Mouse (Mus musculus) E14TG2a.4 (cell line): ENCODE data around the gene Sox11.

ENCODE experiments used
- CTCF ChIP-seq: conservative IDR thresholded peaks from 2 replicates; pipeline ENCODE4 v1.5.1; 2014; ENCODE audit warnings: low read length
- NANOG ChIP-seq: IDR thresholded peaks from 2 replicates; pipeline ENCODE4 v1.6.1; 2014; ENCODE audit warnings: borderline replicate concordance, low read length, mixed read lengths
- POU5F1 ChIP-seq: IDR thresholded peaks from 2 replicates; pipeline ENCODE4 v1.6.1; 2014; ENCODE audit warnings: low read length, borderline replicate concordance

DNA sequence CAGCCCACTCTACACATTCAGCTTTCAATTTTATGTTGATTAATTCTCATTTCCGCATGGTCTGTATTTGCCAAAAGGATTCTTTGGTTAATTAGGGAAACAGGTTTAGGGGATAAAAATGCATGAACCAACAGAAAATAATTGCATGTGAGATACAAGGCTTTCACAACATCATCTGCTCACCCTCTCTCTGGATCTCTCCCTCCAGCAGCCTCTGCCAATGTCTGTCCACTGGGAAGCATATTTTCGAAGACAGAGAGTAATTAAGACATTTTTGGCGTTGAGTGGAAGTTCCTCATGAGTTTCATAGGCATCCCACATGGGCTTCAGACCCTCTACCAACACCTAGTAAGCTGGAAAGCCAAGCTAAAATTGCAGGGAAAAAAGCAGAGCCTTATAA is 43.7 kb downstream of the Sox11 start:
- TF ChIP-seq NANOG: no peak
- TF ChIP-seq CTCF: no peak
- TF ChIP-seq POU5F1: no peak
